Mouse (Mus musculus) megakaryocyte-erythroid progenitor cell, adult 5-6 weeks (primary cell): ENCODE data around the gene Cdk5rap2. TPM values are rescaled to one million over a fixed set of nuclear protein-coding genes. Genes with fewer than 3 reads are reported as not detected.
A peak's percentile ranks its signal among the peaks of the same experiment; 100 is the strongest.

Experiments used
- ATAC-seq: replicated peaks from 2 replicates; pipeline ENCODE4 v1.8.0; 2016; ENCODE audit warnings: mild to moderate bottlenecking, inconsistent platforms; ENCODE audit not compliant: severe bottlenecking, poor library complexity, low FRiP score, low TSS enrichment
- total RNA-seq, 2 experiments: library from RNA; stranded (forward) in 1 of 2; stranded (reverse) in 1 of 2; fragments of 200-1000, 215-1000 nt in 1 of 2; fragments of >200 nt in 1 of 2; fragmentation: Nextera tagmentation in 1 of 2; gene quantifications; 2 replicates each; pipeline ENCODE4 v1.2.3; 2014 to 2017

Gene Cdk5rap2
- 14.5 and 15.5 TPM in 2 replicates for total RNA-seq (2014; fragmentation: Nextera tagmentation)
- total RNA-seq (2017), result 19.1 and 28.2 TPM in 2 replicates

- ATAC-seq, result peak; percentile 99
Observed at GRCm38 (mm10) chr4:70409994-70410721, at the start of gene Cdk5rap2. TSS of gene Cdk5rap2 (minus strand) at chr4:70410443.

DNA sequence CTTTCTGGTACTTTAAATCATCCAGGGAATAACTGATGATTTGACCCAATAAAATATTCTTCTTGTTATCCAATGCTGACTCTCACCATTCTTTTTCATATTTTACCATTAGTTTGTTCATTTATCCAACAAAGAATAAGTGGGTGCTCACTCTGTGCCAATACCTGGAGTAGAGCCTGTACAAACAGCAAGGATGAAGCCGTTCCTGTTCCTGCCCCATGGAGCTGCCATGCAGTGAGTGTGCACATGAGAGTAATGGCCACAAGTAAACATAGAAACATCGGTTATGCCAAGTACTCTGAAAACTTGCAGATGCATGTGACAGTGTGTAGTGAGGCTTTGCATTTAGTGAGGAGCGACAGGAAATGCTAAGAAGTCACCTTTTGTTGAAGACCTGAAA lies 41.9 kb upstream of the Cdk5rap2 start:
- no peak for ATAC-seq

DNA sequence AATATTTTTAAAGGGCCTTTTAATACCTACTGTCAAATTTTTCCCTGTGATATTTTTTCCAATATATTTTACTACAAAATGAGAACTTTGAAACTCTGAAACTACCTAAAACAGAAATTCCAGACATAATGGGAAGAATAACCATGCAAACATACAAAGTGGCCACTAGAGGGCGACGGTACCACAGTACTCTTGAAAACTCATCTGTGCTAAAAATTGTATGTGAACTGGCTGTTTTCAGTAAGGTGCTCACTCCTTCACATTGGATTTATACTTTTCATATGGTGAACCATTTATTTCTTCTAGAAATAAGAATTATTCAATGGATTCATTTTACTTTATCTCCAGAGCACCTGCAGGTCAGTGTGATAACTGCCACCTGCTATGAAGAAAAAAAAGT lies 41.5 kb upstream of the Cdk5rap2 start:
- ATAC-seq, result 0 out of 2 replicates have a peak, but pooled peaks have one; percentile 70

- ATAC-seq, result no peak
Observed at GRCm38 (mm10) chr4:70449668-70450067, 39.4 kb upstream of the Cdk5rap2 start.

GRCm38 (mm10) chr4:70446774-70447173 lies 36.5 kb upstream of the Cdk5rap2 start:
- ATAC-seq, result no peak

GRCm38 (mm10) chr4:70420202-70420601 lies 10.0 kb upstream of the Cdk5rap2 start:
- ATAC-seq, result no peak

DNA sequence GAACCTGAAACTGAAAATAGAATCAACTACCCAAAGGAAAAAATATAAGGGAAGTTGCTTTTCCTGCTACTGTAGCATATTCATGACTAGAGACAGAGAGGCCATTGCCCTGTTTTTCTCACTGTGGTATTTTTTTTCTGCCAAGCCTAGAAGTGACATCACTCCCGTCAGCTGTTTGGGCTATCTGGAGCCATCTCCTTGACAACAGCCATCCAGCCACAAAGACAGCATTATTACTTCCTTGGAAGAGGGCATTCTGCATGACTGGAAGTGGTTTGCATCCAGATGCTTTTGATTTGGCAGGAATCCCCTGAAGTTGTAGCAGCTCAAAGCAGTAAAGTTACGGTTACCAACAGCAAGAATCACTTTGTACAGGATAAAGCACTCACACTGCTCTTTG lies 1.9 kb upstream of the Cdk5rap2 start:
- no peak for ATAC-seq

- no peak for ATAC-seq
Observed at GRCm38 (mm10) chr4:70409456-70409855, 787 bp downstream of the Cdk5rap2 start.

DNA sequence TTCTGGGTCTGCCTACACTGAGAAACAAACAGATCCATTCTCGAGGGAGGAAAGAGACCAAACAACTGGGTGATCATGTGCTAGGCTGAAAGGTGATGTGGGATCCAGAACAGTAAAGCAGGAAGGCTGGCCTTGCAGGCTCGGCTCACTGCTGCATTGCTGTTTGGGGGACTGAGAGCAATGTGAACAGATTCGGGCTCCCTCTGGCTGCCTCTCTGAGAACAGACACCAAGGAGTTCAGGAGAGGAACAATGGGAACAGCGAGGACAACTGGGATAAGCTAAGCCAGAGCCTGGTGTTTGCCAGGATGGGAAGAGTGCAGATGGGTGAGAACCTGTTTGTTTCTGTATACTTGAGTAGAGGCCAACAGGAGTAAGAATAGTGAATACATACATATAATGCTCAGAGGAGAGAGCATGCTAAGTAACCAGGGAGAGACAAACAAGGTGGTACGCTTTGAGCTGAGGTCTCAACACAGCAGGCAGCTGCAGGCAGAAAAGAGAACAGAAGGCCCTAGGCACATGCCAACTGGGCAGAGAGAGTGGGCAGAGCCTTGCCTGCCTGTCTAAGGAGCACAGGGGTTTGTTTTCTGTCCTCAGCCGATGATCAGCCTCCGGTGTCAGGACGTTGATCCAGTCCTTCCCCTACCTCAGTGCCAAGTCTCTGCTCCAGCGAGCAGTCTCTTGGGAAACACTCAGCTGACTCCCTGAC lies 8.0 kb downstream of the Cdk5rap2 start:
- ATAC-seq, result no peak

GRCm38 (mm10) chr4:70399476-70399875 lies 10.8 kb downstream of the Cdk5rap2 start:
- no peak for ATAC-seq

GRCm38 (mm10) chr4:70399074-70399473 lies 11.2 kb downstream of the Cdk5rap2 start:
- no peak for ATAC-seq

DNA sequence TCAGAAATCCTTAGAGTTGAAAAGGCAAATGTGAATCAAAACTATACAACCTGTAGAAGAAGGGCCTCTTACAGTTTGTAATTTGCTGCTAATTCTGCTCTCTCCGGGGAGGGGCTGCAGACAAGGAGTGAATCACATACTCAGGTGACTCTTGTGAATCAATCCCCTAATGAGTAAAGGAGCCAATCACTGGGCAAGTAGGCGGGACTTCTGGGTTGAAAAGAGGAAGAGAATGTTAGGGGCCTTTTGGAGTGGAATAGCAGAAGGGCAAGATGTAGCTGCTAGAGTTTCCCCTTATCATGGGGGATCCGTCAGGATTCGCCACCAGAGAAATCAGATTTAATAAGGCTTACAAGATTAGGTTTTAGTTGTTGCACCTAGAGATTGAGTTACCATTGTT lies 12.2 kb downstream of the Cdk5rap2 start:
- no peak for ATAC-seq

- no peak for ATAC-seq
Observed at GRCm38 (mm10) chr4:70396701-70397100, 13.5 kb downstream of the Cdk5rap2 start.

DNA sequence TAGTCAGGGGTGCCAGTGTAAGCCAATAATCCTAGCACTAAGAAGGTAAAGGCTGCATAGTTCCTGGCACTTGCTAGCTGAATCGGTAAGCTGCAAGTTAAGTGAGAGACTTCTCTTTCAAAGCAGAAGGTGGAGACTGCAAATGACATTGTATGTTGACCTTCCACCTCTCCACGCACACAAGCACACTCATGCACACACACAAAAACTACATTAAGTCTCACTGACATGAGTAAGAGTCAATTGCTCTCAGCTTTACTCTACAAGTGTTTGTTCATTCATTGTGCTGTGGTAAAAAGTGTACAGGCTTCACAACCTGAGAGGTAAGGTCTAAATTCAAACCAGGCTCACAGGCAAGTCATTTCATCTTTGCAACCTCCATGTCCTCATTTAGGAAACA lies 15.5 kb downstream of the Cdk5rap2 start:
- no peak for ATAC-seq

DNA sequence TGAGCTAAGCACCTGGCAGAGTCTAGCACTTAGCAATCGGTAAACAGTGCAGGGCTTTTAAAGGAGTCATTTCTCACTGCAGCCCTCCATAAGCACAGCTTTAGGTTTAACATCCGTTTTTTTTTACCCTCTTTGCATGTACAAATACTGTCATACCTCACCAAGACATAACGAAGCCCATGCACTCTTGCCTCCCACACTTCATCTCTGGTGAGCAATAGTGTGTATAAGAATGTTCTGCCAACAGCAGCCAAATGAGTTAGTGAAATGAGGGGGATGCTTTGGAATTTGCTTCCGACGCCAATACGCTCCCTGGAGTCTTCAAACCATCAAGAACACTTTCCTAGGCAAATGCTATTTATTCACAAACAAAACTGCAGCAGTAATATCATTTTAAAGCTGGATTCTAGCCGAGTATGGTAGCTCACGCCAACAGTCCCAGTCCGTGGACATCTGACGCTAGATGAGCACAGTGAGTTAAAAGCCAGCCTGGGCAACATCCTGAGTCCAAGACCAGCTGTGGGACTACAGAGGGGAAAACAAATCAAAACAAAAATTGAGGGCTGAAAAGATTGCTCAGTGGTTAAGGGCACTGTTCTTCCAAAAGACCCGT lies 18.4 kb downstream of the Cdk5rap2 start:
- no peak for ATAC-seq

- ATAC-seq, result no peak
Observed at GRCm38 (mm10) chr4:70391073-70391472, 19.2 kb downstream of the Cdk5rap2 start.

DNA sequence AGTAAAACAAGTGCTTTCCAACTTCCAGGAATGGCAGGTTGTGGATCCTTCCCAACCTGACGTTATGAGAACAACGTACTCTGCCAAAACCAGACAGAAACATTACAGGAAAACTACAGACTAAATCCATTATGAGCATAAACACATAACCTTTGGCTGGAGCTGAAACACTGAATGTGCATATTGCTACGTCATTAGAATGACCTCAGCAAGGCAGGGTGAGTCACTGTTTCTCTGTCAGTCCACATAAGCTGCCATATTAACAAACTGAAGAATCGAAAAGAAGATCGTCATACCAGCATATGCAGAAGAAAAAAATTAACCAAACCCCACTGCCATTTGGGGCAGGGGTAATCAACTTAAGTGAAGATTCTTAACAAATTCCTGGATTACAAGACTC lies 24.0 kb downstream of the Cdk5rap2 start:
- no peak for ATAC-seq

- no peak for ATAC-seq
Observed at GRCm38 (mm10) chr4:70377359-70377758, 32.9 kb downstream of the Cdk5rap2 start.

- ATAC-seq, result no peak
Observed at GRCm38 (mm10) chr4:70365061-70365858, 45.0 kb downstream of the Cdk5rap2 start.

DNA sequence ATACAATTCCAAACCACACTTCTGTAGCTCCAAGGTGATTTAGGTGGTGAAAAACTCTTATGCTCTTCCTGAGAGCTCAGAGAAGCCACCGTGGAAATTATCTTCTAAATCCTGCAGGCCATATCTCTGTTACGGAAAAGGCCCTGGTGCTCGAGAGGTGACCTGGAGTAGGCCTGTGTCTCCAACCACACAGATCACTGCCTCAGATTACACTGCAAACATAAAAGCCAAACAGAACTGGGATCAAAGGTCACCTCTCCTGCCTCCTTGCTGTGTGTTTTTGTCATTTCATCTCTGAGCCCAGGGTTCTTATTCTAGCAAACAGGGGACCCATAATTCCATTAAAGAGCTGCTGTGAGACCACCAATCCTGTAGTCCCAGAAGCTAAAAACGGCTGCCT lies 48.9 kb downstream of the Cdk5rap2 start:
- ATAC-seq, result no peak
